Mouse (Mus musculus) liver, embryonic 12.5 days (tissue): ENCODE results near the gene Xylb. TPM values are rescaled to one million over a fixed set of nuclear protein-coding genes. Genes with fewer than 3 reads are reported as not detected.

Experiments used
- ATAC-seq: fragments of 200-750 bp; cut with Nextera tagmentation; 2 replicates; pipeline ENCODE4 v1.8.0; 2017; ENCODE audit warnings: moderate number of reproducible peaks, mild to moderate bottlenecking, moderate library complexity
- H3K27ac ChIP-seq: fragments of 300-500 bp; sonication (generic); 2 replicates; pipeline ENCODE4 v1.5.1; 2016; ENCODE audit warnings: mild to moderate bottlenecking
- H3K27me3 ChIP-seq: fragments of 300-500 bp; sonication (generic); replicated peaks from 2 replicates; pipeline ENCODE4 v1.6.1; 2016; ENCODE audit warnings: mild to moderate bottlenecking, moderate library complexity
- H3K36me3 ChIP-seq: fragments of 300-500 bp; sonication (generic); 2 replicates; pipeline ENCODE4 v1.6.1; 2016; ENCODE audit warnings: mild to moderate bottlenecking, moderate library complexity
- H3K4me1 ChIP-seq: fragments of 300-500 bp; sonication (generic); 2 replicates; pipeline ENCODE4 v1.6.1; 2016
- H3K4me2 ChIP-seq: fragments of 300-500 bp; sonication (generic); 2 replicates; pipeline ENCODE4 v1.6.1; 2016; ENCODE audit warnings: mild to moderate bottlenecking, moderate library complexity
- H3K4me3 ChIP-seq: fragments of 300-500 bp; sonication (generic); 2 replicates; pipeline ENCODE4 v1.5.1; 2016; ENCODE audit warnings: mild to moderate bottlenecking, moderate library complexity
- H3K9ac ChIP-seq: fragments of 300-500 bp; sonication (generic); 2 replicates; pipeline ENCODE4 v1.6.1; 2016; ENCODE audit warnings: mild to moderate bottlenecking, moderate library complexity
- H3K9me3 ChIP-seq: fragments of 300-500 bp; sonication (generic); replicated peaks from 2 replicates; pipeline ENCODE4 v1.6.1; 2016; ENCODE audit warnings: mild to moderate bottlenecking, moderate library complexity
- WGBS: fragments of 180-500 bp; shearing (Covaris S2); methylation state at CpG from one replicate; pipeline ENCODE4 v1.1.7; 2016; ENCODE audit not compliant: insufficient replicate concordance; 5-methylcytosine and 5-hydroxymethylcytosine counted together
- polyA plus RNA-seq: library from polyadenylated mRNA; unstranded; fragments of >200 nt; fragmentation: Nextera tagmentation; extraction: Ambion mirVana; gene quantifications from 2 replicates; pipeline ENCODE4 v1.2.1, GENCODE M21; 2016

The Xylb gene
- 4.6 and 5.0 TPM in 2 replicates for polyA plus RNA-seq

- Histone ChIP-seq H3K27ac (peak within 1 kb of the TSS; percentile 43; the same call in 1 of the 2 replicates), H3K4me2 (peak within 1 kb of the TSS; percentile 93)
These were observed at the start of gene Xylb for GRCm38 (mm10) chr9:119357331-119358057. TSS of gene Xylb (plus strand) at chr9:119357381.

DNA sequence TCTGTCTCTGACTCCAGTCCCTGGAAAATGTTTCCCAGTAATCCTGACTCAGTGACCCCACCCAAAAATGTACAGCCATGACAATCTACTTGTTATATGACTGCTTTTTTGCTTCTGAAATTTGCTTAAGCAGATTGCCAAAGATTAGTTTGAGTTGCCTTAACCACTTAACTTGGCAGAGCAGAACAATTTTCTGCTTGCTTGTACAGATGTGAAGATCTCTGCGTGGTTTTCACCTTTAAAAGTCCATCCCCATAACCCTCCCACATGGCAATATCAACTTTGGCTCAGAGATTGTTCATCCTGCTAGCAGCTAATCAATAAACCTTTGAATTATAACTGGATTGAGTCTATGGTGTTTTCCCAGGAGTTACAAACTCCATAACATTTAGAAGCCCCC is 48.1 kb upstream of the Xylb start:
- Histone ChIP-seq H3K36me3 (peaks cover 6% of the 10 kb centered on the region), H3K4me2 (no peak overlapping the region), H3K27me3 (no peaks in the 10 kb centered on the region), H3K4me3 (no peak overlapping the region), H3K9me3 (no peaks in the 10 kb centered on the region), H3K4me1 (peaks cover 22% of the 10 kb centered on the region), H3K9ac (no peak overlapping the region), H3K27ac (no peak overlapping the region)
- no peak for ATAC-seq
- 76% methylated on average over 1 of the region's 1 CpGs for WGBS

More at GRCm38 (mm10) chr9:119357331-119358057, at the start of gene Xylb:
- Histone ChIP-seq H3K4me1 (peaks cover 14% of the 10 kb centered on the region), H3K27me3 (no peaks in the 10 kb centered on the region), H3K4me3 (peak within 1 kb of the TSS; percentile 70), H3K36me3 (no peaks in the 10 kb centered on the region), H3K9me3 (no peaks in the 10 kb centered on the region), H3K9ac (peak within 1 kb of the TSS; percentile 80)
- ATAC-seq = peak; percentile 87
- WGBS = 3% methylated on average over 65 of the region's 65 CpGs

GRCm38 (mm10) chr9:119313096-119313495 is 44.1 kb upstream of the Xylb start:
- no peak overlapping the region for H3K4me3 ChIP-seq
- no peak overlapping the region for H3K4me2 ChIP-seq
- no peak for ATAC-seq
- H3K9me3 ChIP-seq = no peaks in the 10 kb centered on the region
- H3K27me3 ChIP-seq = no peaks in the 10 kb centered on the region
- no peak overlapping the region for H3K27ac ChIP-seq
- H3K36me3 ChIP-seq = peaks cover 3% of the 10 kb centered on the region; the same call in 1 of the 2 replicates
- peaks cover 25% of the 10 kb centered on the region for H3K4me1 ChIP-seq
- 89% methylated on average over 10 of the region's 10 CpGs for WGBS
- H3K9ac ChIP-seq = no peak overlapping the region

- H3K9ac ChIP-seq = no peak overlapping the region
- H3K36me3 ChIP-seq = peaks cover 4% of the 10 kb centered on the region; the same call in 1 of the 2 replicates
- H3K4me1 ChIP-seq = peaks cover 35% of the 10 kb centered on the region
- H3K9me3 ChIP-seq = no peaks in the 10 kb centered on the region
- H3K4me2 ChIP-seq = no peak overlapping the region
- no peaks in the 10 kb centered on the region for H3K27me3 ChIP-seq
- no peak overlapping the region for H3K27ac ChIP-seq
- ATAC-seq = no peak
- 79% methylated on average over 1 of the region's 1 CpGs for WGBS
- no peak overlapping the region for H3K4me3 ChIP-seq
These were observed 38.3 kb upstream of the Xylb start for GRCm38 (mm10) chr9:119318891-119319290.

DNA sequence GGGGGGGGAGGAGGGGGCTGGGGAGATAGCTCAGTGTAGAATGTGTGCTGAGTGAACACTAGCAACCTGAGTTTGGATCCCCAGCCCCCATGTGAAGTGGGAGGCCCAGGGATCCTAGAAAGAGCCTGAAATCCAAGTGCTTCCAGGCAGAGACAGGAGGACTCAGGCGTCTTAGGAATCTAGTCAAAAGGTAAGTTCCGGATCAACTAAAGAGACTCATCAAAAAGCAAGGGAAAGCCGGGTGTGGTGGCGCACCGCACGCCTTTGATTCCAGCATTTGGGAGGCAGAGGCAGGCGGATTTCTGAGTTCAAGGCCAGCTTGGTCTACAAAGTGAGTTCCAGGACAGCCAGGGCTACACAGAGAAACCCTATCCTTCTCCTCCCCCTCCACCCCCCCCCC is 36.7 kb upstream of the Xylb start:
- Histone ChIP-seq H3K4me2 (peak overlapping the region; percentile 99), H3K9ac (peak overlapping the region; percentile 96), H3K27ac (no peak overlapping the region), H3K27me3 (no peaks in the 10 kb centered on the region), H3K9me3 (no peaks in the 10 kb centered on the region), H3K4me3 (peak overlapping the region; percentile 95), H3K4me1 (peaks cover 38% of the 10 kb centered on the region), H3K36me3 (peaks cover 4% of the 10 kb centered on the region; the same call in 1 of the 2 replicates)
- WGBS = 74% methylated on average over 7 of the region's 7 CpGs
- ATAC-seq = no peak

GRCm38 (mm10) chr9:119320946-119321345 is 36.2 kb upstream of the Xylb start:
- Histone ChIP-seq H3K9me3 (no peaks in the 10 kb centered on the region), H3K4me2 (peak overlapping the region; percentile 99), H3K36me3 (peaks cover 4% of the 10 kb centered on the region; the same call in 1 of the 2 replicates), H3K4me3 (peak overlapping the region; percentile 95), H3K9ac (peak overlapping the region; percentile 96), H3K4me1 (peaks cover 35% of the 10 kb centered on the region), H3K27ac (no peak overlapping the region), H3K27me3 (no peaks in the 10 kb centered on the region)
- WGBS = 11% methylated on average over 7 of the region's 7 CpGs
- ATAC-seq = no peak

DNA sequence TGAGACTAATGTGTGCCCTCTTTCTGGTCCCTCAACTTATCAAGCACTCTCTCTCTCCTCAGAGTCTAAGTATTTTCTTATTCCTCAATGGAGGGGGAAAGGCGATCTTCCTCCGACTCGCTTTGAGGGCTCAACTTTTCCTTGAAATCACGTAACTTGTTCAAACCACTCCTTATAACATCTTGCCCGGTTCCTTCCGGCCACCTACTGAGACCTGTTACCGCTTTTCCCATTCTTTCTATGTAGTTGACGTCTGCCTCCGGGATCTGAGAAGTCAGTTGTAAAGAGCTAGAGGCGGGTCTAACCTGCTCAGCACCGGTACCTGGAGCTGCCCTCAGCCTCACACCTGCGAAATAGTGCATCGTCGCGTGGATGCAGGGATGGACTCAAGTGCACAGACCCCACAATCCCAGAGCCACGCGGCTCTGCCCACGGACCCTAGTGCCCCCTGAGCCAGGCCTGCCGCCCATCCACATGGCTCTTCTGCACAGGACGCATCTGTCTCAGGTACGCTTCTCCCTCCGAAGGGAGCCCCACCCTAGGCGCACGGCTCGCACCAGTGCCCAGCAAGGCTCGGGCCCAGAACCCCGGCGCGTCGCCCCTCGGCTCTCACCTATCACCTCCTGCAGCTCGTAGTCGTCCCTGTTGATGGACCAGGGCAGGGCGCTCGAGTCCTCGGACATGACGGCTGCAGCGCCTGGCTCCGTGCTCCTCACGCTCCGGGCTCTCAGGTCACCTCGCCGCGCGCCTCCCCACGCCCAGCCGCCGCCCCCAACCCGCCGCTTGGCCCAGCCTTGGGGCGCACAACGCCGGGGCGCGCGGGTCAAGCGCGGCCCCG is 35.6 kb upstream of the Xylb start:
- Histone ChIP-seq H3K27ac (peak overlapping the region; percentile 97), H3K9me3 (no peaks in the 10 kb centered on the region), H3K4me3 (peak overlapping the region; percentile 95), H3K4me1 (peaks cover 34% of the 10 kb centered on the region), H3K9ac (peak overlapping the region; percentile 96), H3K36me3 (peaks cover 4% of the 10 kb centered on the region; the same call in 1 of the 2 replicates), H3K4me2 (peak overlapping the region; percentile 99), H3K27me3 (no peaks in the 10 kb centered on the region)
- WGBS = under 1% methylated on average over 59 of the region's 59 CpGs
- peak; percentile 11 for ATAC-seq

DNA sequence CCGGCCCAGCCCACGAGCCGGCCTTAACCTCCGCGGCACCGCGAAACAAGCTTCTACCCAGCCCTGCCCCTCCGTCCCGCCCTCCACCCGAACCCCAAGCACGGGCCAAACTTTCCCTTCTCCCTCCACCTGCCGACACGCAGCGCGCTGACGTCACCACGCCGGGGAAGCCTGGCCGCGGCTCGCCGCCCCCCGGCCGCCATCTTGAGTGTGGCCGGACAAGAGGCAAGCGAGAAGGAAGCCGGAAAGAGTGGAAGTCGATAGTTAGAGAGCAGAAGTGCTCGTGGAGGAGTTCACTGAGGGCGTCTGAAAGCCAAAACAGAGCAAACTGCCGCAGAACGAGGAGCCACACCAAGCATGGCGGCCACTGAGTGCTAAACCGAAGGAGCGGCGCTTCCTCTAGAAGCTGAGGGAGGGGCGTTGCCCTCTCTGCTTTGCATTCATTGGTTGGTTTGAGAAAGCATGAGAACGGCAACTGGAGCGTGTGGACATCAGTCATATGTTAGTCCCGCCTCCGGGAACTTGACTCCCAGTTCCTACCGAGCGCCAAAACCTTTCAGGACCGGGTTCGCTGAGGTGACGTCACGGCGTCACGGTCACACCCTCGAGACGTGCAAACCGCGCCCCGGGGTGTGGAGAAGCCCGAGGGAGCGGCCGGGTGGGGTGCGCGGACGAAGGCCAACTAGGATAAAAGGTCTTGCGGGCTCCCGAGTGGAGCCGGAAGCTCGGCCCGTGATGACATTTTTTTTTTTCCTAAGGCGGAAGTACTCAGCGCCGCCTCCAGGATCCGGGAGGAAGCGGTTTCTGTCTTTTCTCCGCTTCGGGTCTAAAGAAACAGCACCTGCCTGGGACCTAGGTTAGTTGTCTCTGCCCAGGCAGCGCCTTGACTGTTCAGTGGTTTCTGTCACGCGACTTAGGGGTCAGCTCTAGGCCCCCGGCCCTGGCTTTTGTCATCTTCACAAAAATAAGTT is 34.6 kb upstream of the Xylb start, which contains the start of gene Oxsr1:
TSS of gene Oxsr1 (minus strand) at position 139 of the 971 bp plus-strand sequence.
- H3K4me3 ChIP-seq = peak within 1 kb of the TSS; percentile 95
- under 1% methylated on average over 76 of the region's 76 CpGs for WGBS
- H3K4me1 ChIP-seq = peaks cover 34% of the 10 kb centered on the region
- H3K9me3 ChIP-seq = no peaks in the 10 kb centered on the region
- peak within 1 kb of the TSS; percentile 97 for H3K27ac ChIP-seq
- H3K4me2 ChIP-seq = peak within 1 kb of the TSS; percentile 99
- peaks cover 4% of the 10 kb centered on the region; the same call in 1 of the 2 replicates for H3K36me3 ChIP-seq
- ATAC-seq = peak; percentile 95
- H3K9ac ChIP-seq = peak within 1 kb of the TSS; percentile 96
- H3K27me3 ChIP-seq = no peaks in the 10 kb centered on the region

DNA sequence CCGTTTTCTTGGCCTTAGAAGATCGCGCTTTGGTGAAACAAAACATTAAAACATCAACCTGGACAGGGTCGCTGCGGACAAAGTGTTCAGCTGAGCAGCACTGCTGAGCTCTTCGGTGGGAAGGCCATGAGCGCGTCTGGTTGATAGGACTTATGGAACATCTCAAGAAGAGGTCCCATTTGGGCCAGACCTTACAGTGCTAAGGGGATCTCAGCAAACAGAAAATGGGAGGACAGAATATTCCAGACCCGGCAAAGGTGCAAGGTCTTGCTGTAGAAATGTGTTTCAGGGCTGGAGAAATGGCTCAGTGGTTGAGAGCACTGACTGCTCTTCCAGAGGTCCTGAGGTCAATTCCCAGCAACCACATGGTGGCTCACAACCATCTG is 33.9 kb upstream of the Xylb start:
- peaks cover 34% of the 10 kb centered on the region for H3K4me1 ChIP-seq
- H3K4me2 ChIP-seq = peak overlapping the region; percentile 99
- H3K27ac ChIP-seq = peak overlapping the region; percentile 97
- no peaks in the 10 kb centered on the region for H3K9me3 ChIP-seq
- H3K4me3 ChIP-seq = peak overlapping the region; percentile 95
- H3K36me3 ChIP-seq = peaks cover 2% of the 10 kb centered on the region; the same call in 1 of the 2 replicates
- no peaks in the 10 kb centered on the region for H3K27me3 ChIP-seq
- 3% methylated on average over 9 of the region's 9 CpGs for WGBS
- H3K9ac ChIP-seq = peak overlapping the region; percentile 81
- ATAC-seq = no peak

DNA sequence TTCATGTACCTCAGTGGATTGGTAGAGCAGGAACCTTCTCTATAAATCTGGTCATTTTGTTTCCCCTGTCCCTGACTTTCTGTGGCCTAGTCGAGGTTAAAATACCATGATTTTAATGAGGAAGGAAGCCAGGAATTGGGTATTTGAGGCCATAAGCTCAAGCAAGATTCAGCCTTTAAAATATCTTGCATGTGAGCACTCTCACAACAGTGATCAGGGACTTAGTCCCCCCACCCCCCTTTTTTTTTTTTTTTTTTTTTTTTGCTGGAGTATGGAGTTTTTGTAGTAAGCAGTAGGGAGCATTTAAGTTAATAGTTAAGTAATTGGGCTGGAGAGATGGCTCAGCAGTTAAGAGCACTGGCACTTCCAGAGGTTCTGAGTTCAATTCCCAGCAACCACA is 33.1 kb upstream of the Xylb start:
- Histone ChIP-seq H3K4me2 (peak overlapping the region; percentile 99), H3K9ac (peak overlapping the region; percentile 81; the same call in 1 of the 2 replicates)
- WGBS = 29% methylated on average over 1 of the region's 1 CpGs

GRCm38 (mm10) chr9:119328488-119328887 is 28.7 kb upstream of the Xylb start:
- no peaks in the 10 kb centered on the region for H3K9me3 ChIP-seq
- no peak for ATAC-seq
- no peak overlapping the region for H3K4me2 ChIP-seq
- H3K4me1 ChIP-seq = peaks cover 14% of the 10 kb centered on the region
- H3K9ac ChIP-seq = no peak overlapping the region
- no peak overlapping the region for H3K27ac ChIP-seq
- no peaks in the 10 kb centered on the region for H3K27me3 ChIP-seq
- no peaks in the 10 kb centered on the region for H3K36me3 ChIP-seq
- H3K4me3 ChIP-seq = no peak overlapping the region
- WGBS = 53% methylated on average over 3 of the region's 3 CpGs

More for the DNA sequence above, 33.1 kb upstream of the Xylb start:
- H3K36me3 ChIP-seq = no peaks in the 10 kb centered on the region; the same call in 1 of the 2 replicates
- peaks cover 34% of the 10 kb centered on the region for H3K4me1 ChIP-seq
- no peaks in the 10 kb centered on the region for H3K9me3 ChIP-seq
- no peaks in the 10 kb centered on the region for H3K27me3 ChIP-seq
- H3K4me3 ChIP-seq = peak overlapping the region; percentile 95; the same call in 1 of the 2 replicates
- 0 out of 2 replicates have a peak overlapping the region, but pooled peaks have one; percentile 97 for H3K27ac ChIP-seq
- no peak for ATAC-seq
